In genomic region chr15:85477584-85477983, GRCm38 (mm10) we compare ENCODE assay signal across 10 mouse cellular contexts. TPM values are rescaled to one million over a fixed set of nuclear protein-coding genes. Genes with fewer than 3 reads are reported as not detected.
DNase-seq lines count a peak whose midpoint lies in the region; ATAC-seq and TF ChIP-seq lines count a peak whose summit lies in the region.
"Had no signal": no experiment of that assay in that cellular context is flagged by ENCODE, and none has a peak within 500 bp of the region (broad histone marks: within the 10 kb centered on the region; RNA-seq: fewer than 3 reads in every experiment).

No protein-coding gene starts in this region.

- peak; percentile 83 for TF ChIP-seq CTCF in hindbrain, postnatal 0 days (IDR thresholded peaks at IDR 0.05; ENCODE audit: low read depth)
- TF ChIP-seq CTCF in olfactory bulb, adult 2 months (IDR thresholded peaks at IDR 0.05; ENCODE audit: insufficient read depth, low read depth, low read length): peak; percentile 31; the same call in 1 of the 2 replicates

- no peaks in the 10 kb centered on the region for H3K27me3 ChIP-seq in hindbrain, postnatal 0 days (ENCODE audit: insufficient read depth, low read length)
- H3K27me3 ChIP-seq in hindbrain, embryonic 13.5 days: no peaks in the 10 kb centered on the region
- H3K27me3 ChIP-seq: lung, embryonic 15.5 days had no signal

- H3K36me3 ChIP-seq in hindbrain, postnatal 0 days (ENCODE audit: insufficient read depth, low read length): no peaks in the 10 kb centered on the region
- peaks cover 5% of the 10 kb centered on the region; the same call in 1 of the 2 replicates for H3K36me3 ChIP-seq in hindbrain, embryonic 13.5 days
- H3K36me3 ChIP-seq: lung, embryonic 15.5 days had no signal

- WGBS in hindbrain, postnatal 0 days: 40% methylated on average over 1 of the region's 1 CpGs
- 25% methylated on average over 1 of the region's 1 CpGs for WGBS in hindbrain, embryonic 13.5 days
- 7% methylated on average over 1 of the region's 1 CpGs for WGBS in olfactory bulb, adult 2 months

- no peak overlapping the region for H3K27ac ChIP-seq in hindbrain, postnatal 0 days
- no peak overlapping the region for H3K27ac ChIP-seq in hindbrain, embryonic 13.5 days
- no peak overlapping the region for H3K27ac ChIP-seq in olfactory bulb, adult 2 months (ENCODE audit: insufficient read depth, low read depth, low read length)
- H3K27ac ChIP-seq: lung, embryonic 15.5 days had no signal

- no peak for TF ChIP-seq POLR2A in olfactory bulb, adult 2 months (IDR thresholded peaks at IDR 0.05; ENCODE audit: insufficient read depth, low read depth, low read length)

- H3K9ac ChIP-seq in hindbrain, postnatal 0 days (replicated peaks; ENCODE audit: low read length): no peak overlapping the region
- no peak overlapping the region for H3K9ac ChIP-seq in hindbrain, embryonic 13.5 days
- H3K9ac ChIP-seq: lung, embryonic 15.5 days had no signal

- no peaks in the 10 kb centered on the region for H3K4me1 ChIP-seq in hindbrain, postnatal 0 days (ENCODE audit: insufficient read depth, low read length)
- peaks cover 20% of the 10 kb centered on the region for H3K4me1 ChIP-seq in hindbrain, embryonic 13.5 days (replicated peaks)
- peaks cover 4% of the 10 kb centered on the region; the same call in 1 of the 2 replicates for H3K4me1 ChIP-seq in olfactory bulb, adult 2 months (ENCODE audit: control insufficient read depth, insufficient read depth, low read length)

- H3K4me3 ChIP-seq in hindbrain, postnatal 0 days (ENCODE audit: low read length): no peak overlapping the region
- H3K4me3 ChIP-seq in hindbrain, embryonic 13.5 days: no peak overlapping the region
- no peak overlapping the region for H3K4me3 ChIP-seq in olfactory bulb, adult 2 months (ENCODE audit: insufficient read depth, low read depth, low read length)
- H3K4me3 ChIP-seq: erythroblast, embryonic 14.5 days; lung, embryonic 15.5 days had no signal

- no peaks in the 10 kb centered on the region for H3K9me3 ChIP-seq in hindbrain, postnatal 0 days (ENCODE audit: low read length)
- no peaks in the 10 kb centered on the region for H3K9me3 ChIP-seq in hindbrain, embryonic 13.5 days
- H3K9me3 ChIP-seq: lung, embryonic 15.5 days had no signal

- ATAC-seq in hindbrain, postnatal 0 days: no peak
- ATAC-seq in hindbrain, embryonic 13.5 days (ENCODE audit: low FRiP score): no peak
- ATAC-seq in CD4-positive, CD25-positive, alpha-beta regulatory T cell, adult 4 months: peak; percentile 45

- H3K4me2 ChIP-seq in hindbrain, postnatal 0 days (ENCODE audit: low read depth, low read length): no peak overlapping the region
- H3K4me2 ChIP-seq in hindbrain, embryonic 13.5 days: no peak overlapping the region
- H3K4me2 ChIP-seq: lung, embryonic 15.5 days had no signal

- peak; percentile 54 for DNase-seq in hindbrain, postnatal 0 days (ENCODE audit: low spot score)
- peak; percentile 42 for DNase-seq in adrenal gland, adult 8-10 months
- DNase-seq in gastrocnemius, adult 18-20 months (ENCODE audit: low spot score): peak; percentile 59
- DNase-seq in layer of hippocampus, postnatal 10 days (ENCODE audit: low spot score in 2 of 2): peak; percentile 78 to 81
- DNase-seq in urinary bladder, postnatal 25 days (ENCODE audit: low spot score): peak; percentile 69

RNA-seq across cellular contexts. Expression of gene 7530416G11Rik, which starts 25.4 kb away (rescaled TPM):
- total RNA-seq in hindbrain, postnatal 0 days (2014; rRNA removed): not detected in 2 replicates
- not detected in 2 replicates for polyA plus RNA-seq in hindbrain, postnatal 0 days (2015; fragmentation: Nextera tagmentation; extraction: Ambion mirVana)
- polyA plus RNA-seq in hindbrain, embryonic 13.5 days (2015; fragmentation: Nextera tagmentation; extraction: Ambion mirVana): not detected in 2 replicates
- polyA plus RNA-seq in CD4-positive, CD25-positive, alpha-beta regulatory T cell, adult 4 months (2017; shearing (Covaris generic)): not detected
- total RNA-seq in adrenal gland, adult 8-10 months (2022): not detected
- not detected for total RNA-seq in gastrocnemius, adult 18-20 months (2021)
- not detected for total RNA-seq in layer of hippocampus, postnatal 10 days (2021)
- not detected in 2 replicates for polyA plus RNA-seq in olfactory bulb, adult 2 months (2012; ENCODE audit: insufficient read depth, insufficient read length, low replicate concordance, missing spikeins)
- polyA plus RNA-seq: erythroblast, embryonic 14.5 days; lung, embryonic 15.5 days had no signal
